Mouse (Mus musculus): Measurements from ENCODE around the gene Fam131b. TPM values are rescaled to one million over a fixed set of nuclear protein-coding genes. Genes with fewer than 3 reads are reported as not detected.

Gene Fam131b
- polyA plus RNA-seq, 1 experiment from 2014 or later = 4.7 TPM

GRCm38 (mm10) chr6:42359364-42360147, 35.1 kb upstream of the Fam131b start:
- ATAC-seq (no peak), DNase-seq (ENCODE audit: low spot score) (no peak)
- no peaks in the 10 kb centered on the region for H3K4me1 ChIP-seq (ENCODE audit: control insufficient read depth, insufficient read depth, low read length)
- H3K9me3 ChIP-seq (replicated peaks; ENCODE audit: control insufficient read depth, low read length) = no peaks in the 10 kb centered on the region
- H3K4me3 ChIP-seq (ENCODE audit: low read depth, low read length) = no peak overlapping the region
- H3K27me3 ChIP-seq (replicated peaks; ENCODE audit: control insufficient read depth, insufficient read depth, low read length) = no peaks in the 10 kb centered on the region
- no peak overlapping the region for H3K9ac ChIP-seq (ENCODE audit: low read length)
- no peak overlapping the region for H3K4me2 ChIP-seq (ENCODE audit: low read length)
- WGBS = 76% methylated on average over 9 of the region's 9 CpGs
- peaks cover 50% of the 10 kb centered on the region for H3K36me3 ChIP-seq (ENCODE audit: control insufficient read depth, insufficient read depth, low read length)
- no peak overlapping the region for H3K27ac ChIP-seq (ENCODE audit: low read depth, low read length)

- Histone ChIP-seq H3K27ac (ENCODE audit: low read depth, low read length) (no peak overlapping the region), H3K9ac (ENCODE audit: low read length) (no peak overlapping the region), H3K4me1 (ENCODE audit: control insufficient read depth, insufficient read depth, low read length) (peaks cover 6% of the 10 kb centered on the region), H3K36me3 (ENCODE audit: control insufficient read depth, insufficient read depth, low read length) (peaks cover 50% of the 10 kb centered on the region), H3K4me2 (ENCODE audit: low read length) (no peak overlapping the region), H3K27me3 (replicated peaks; ENCODE audit: control insufficient read depth, insufficient read depth, low read length) (no peaks in the 10 kb centered on the region), H3K4me3 (ENCODE audit: low read depth, low read length) (no peak overlapping the region), H3K9me3 (replicated peaks; ENCODE audit: control insufficient read depth, low read length) (no peaks in the 10 kb centered on the region)
- ATAC-seq (no peak), DNase-seq (ENCODE audit: low spot score) (no peak)
- WGBS = 97% methylated on average over 12 of the region's 12 CpGs
Measured at GRCm38 (mm10) chr6:42358901-42359300, 34.5 kb upstream of the Fam131b start.

GRCm38 (mm10) chr6:42357901-42358300, 33.5 kb upstream of the Fam131b start:
- H3K9me3 ChIP-seq (replicated peaks; ENCODE audit: control insufficient read depth, low read length) = no peaks in the 10 kb centered on the region
- ATAC-seq (no peak), DNase-seq (ENCODE audit: low spot score) (no peak)
- 73% methylated on average over 6 of the region's 6 CpGs for WGBS
- H3K4me2 ChIP-seq (ENCODE audit: low read length) = no peak overlapping the region
- H3K27ac ChIP-seq (ENCODE audit: low read depth, low read length) = no peak overlapping the region
- H3K27me3 ChIP-seq (replicated peaks; ENCODE audit: control insufficient read depth, insufficient read depth, low read length) = no peaks in the 10 kb centered on the region
- H3K4me1 ChIP-seq (ENCODE audit: control insufficient read depth, insufficient read depth, low read length) = peaks cover 11% of the 10 kb centered on the region
- H3K36me3 ChIP-seq (ENCODE audit: control insufficient read depth, insufficient read depth, low read length) = peaks cover 50% of the 10 kb centered on the region
- no peak overlapping the region for H3K9ac ChIP-seq (ENCODE audit: low read length)
- no peak overlapping the region for H3K4me3 ChIP-seq (ENCODE audit: low read depth, low read length)

GRCm38 (mm10) chr6:42356913-42357312, 32.5 kb upstream of the Fam131b start:
- peaks cover 11% of the 10 kb centered on the region for H3K4me1 ChIP-seq (ENCODE audit: control insufficient read depth, insufficient read depth, low read length)
- peaks cover 50% of the 10 kb centered on the region for H3K36me3 ChIP-seq (ENCODE audit: control insufficient read depth, insufficient read depth, low read length)
- no peak overlapping the region for H3K27ac ChIP-seq (ENCODE audit: low read depth, low read length)
- H3K4me3 ChIP-seq (ENCODE audit: low read depth, low read length) = no peak overlapping the region
- WGBS = 96% methylated on average over 5 of the region's 5 CpGs
- no peaks in the 10 kb centered on the region for H3K9me3 ChIP-seq (replicated peaks; ENCODE audit: control insufficient read depth, low read length)
- H3K4me2 ChIP-seq (ENCODE audit: low read length) = no peak overlapping the region
- ATAC-seq = no peak
- no peaks in the 10 kb centered on the region for H3K27me3 ChIP-seq (replicated peaks; ENCODE audit: control insufficient read depth, insufficient read depth, low read length)
- DNase-seq (ENCODE audit: low spot score) = no peak
- no peak overlapping the region for H3K9ac ChIP-seq (ENCODE audit: low read length)

GRCm38 (mm10) chr6:42355794-42356600, 31.6 kb upstream of the Fam131b start:
- H3K9me3 ChIP-seq (replicated peaks; ENCODE audit: control insufficient read depth, low read length) = no peaks in the 10 kb centered on the region
- H3K27ac ChIP-seq (ENCODE audit: low read depth, low read length) = no peak overlapping the region
- no peak overlapping the region for H3K9ac ChIP-seq (ENCODE audit: low read length)
- DNase-seq (ENCODE audit: low spot score) (no peak), ATAC-seq (no peak)
- peaks cover 53% of the 10 kb centered on the region for H3K36me3 ChIP-seq (ENCODE audit: control insufficient read depth, insufficient read depth, low read length)
- H3K4me2 ChIP-seq (ENCODE audit: low read length) = no peak overlapping the region
- H3K27me3 ChIP-seq (replicated peaks; ENCODE audit: control insufficient read depth, insufficient read depth, low read length) = no peaks in the 10 kb centered on the region
- no peak overlapping the region for H3K4me3 ChIP-seq (ENCODE audit: low read depth, low read length)
- 99% methylated on average over 13 of the region's 13 CpGs for WGBS
- H3K4me1 ChIP-seq (ENCODE audit: control insufficient read depth, insufficient read depth, low read length) = peaks cover 14% of the 10 kb centered on the region

GRCm38 (mm10) chr6:42355366-42355765, 30.9 kb upstream of the Fam131b start:
- peaks cover 20% of the 10 kb centered on the region for H3K4me1 ChIP-seq (ENCODE audit: control insufficient read depth, insufficient read depth, low read length)
- 92% methylated on average over 6 of the region's 6 CpGs for WGBS
- DNase-seq (ENCODE audit: low spot score) (no peak), ATAC-seq (no peak)
- no peaks in the 10 kb centered on the region for H3K9me3 ChIP-seq (replicated peaks; ENCODE audit: control insufficient read depth, low read length)
- H3K36me3 ChIP-seq (ENCODE audit: control insufficient read depth, insufficient read depth, low read length) = peaks cover 53% of the 10 kb centered on the region
- no peak overlapping the region for H3K4me2 ChIP-seq (ENCODE audit: low read length)
- H3K27ac ChIP-seq (ENCODE audit: low read depth, low read length) = no peak overlapping the region
- no peaks in the 10 kb centered on the region for H3K27me3 ChIP-seq (replicated peaks; ENCODE audit: control insufficient read depth, insufficient read depth, low read length)
- H3K9ac ChIP-seq (ENCODE audit: low read length) = no peak overlapping the region
- no peak overlapping the region for H3K4me3 ChIP-seq (ENCODE audit: low read depth, low read length)

- Histone ChIP-seq H3K4me3 (ENCODE audit: low read depth, low read length) (no peak overlapping the region), H3K4me2 (ENCODE audit: low read length) (no peak overlapping the region), H3K9ac (ENCODE audit: low read length) (no peak overlapping the region), H3K4me1 (ENCODE audit: control insufficient read depth, insufficient read depth, low read length) (peaks cover 20% of the 10 kb centered on the region), H3K9me3 (replicated peaks; ENCODE audit: control insufficient read depth, low read length) (no peaks in the 10 kb centered on the region), H3K36me3 (ENCODE audit: control insufficient read depth, insufficient read depth, low read length) (peaks cover 47% of the 10 kb centered on the region), H3K27me3 (replicated peaks; ENCODE audit: control insufficient read depth, insufficient read depth, low read length) (no peaks in the 10 kb centered on the region), H3K27ac (ENCODE audit: low read depth, low read length) (peak overlapping the region; percentile 7; the same call in 1 of the 2 replicates)
- DNase-seq (ENCODE audit: low spot score) = peak; percentile 52
- ATAC-seq = no peak
- WGBS = 47% methylated on average over 11 of the region's 11 CpGs
Measured at GRCm38 (mm10) chr6:42354076-42355019, 29.9 kb upstream of the Fam131b start.

GRCm38 (mm10) chr6:42353180-42353579, 28.7 kb upstream of the Fam131b start:
- Histone ChIP-seq H3K4me1 (ENCODE audit: control insufficient read depth, insufficient read depth, low read length) (peaks cover 20% of the 10 kb centered on the region), H3K36me3 (ENCODE audit: control insufficient read depth, insufficient read depth, low read length) (peaks cover 35% of the 10 kb centered on the region)

More at GRCm38 (mm10) chr6:42353180-42353579, 28.7 kb upstream of the Fam131b start:
- Histone ChIP-seq H3K27ac (ENCODE audit: low read depth, low read length) (no peak overlapping the region), H3K27me3 (replicated peaks; ENCODE audit: control insufficient read depth, insufficient read depth, low read length) (no peaks in the 10 kb centered on the region), H3K9me3 (replicated peaks; ENCODE audit: control insufficient read depth, low read length) (no peaks in the 10 kb centered on the region), H3K4me3 (ENCODE audit: low read depth, low read length) (no peak overlapping the region), H3K4me2 (ENCODE audit: low read length) (no peak overlapping the region), H3K9ac (ENCODE audit: low read length) (no peak overlapping the region)
- 88% methylated on average over 8 of the region's 8 CpGs for WGBS
- no peak for DNase-seq (ENCODE audit: low spot score)
- ATAC-seq = no peak
